ENCODE assay signal across 17 mouse cellular contexts in genomic region chr2:165998969-165999368, GRCm38 (mm10). TPM values are rescaled to one million over a fixed set of nuclear protein-coding genes. Genes with fewer than 3 reads are reported as not detected.
DNase-seq lines count a peak whose midpoint lies in the region; ATAC-seq and TF ChIP-seq lines count a peak whose summit lies in the region.
"Had no signal": no experiment of that assay in that cellular context is flagged by ENCODE, and none has a peak within 500 bp of the region (broad histone marks: within the 10 kb centered on the region; RNA-seq: fewer than 3 reads in every experiment).

No protein-coding gene starts in this region.

- TF ChIP-seq EP300 in stomach, postnatal 0 days (optimal IDR thresholded peaks at IDR 0.05): no peak

- WGBS in heart, embryonic 13.5 days: 26% methylated on average over 4 of the region's 4 CpGs
- WGBS in heart, embryonic 11.5 days (ENCODE audit: insufficient replicate concordance): 29% methylated on average over 4 of the region's 4 CpGs
- WGBS in kidney, embryonic 16.5 days: 37% methylated on average over 4 of the region's 4 CpGs
- 32% methylated on average over 4 of the region's 4 CpGs for WGBS in midbrain, postnatal 0 days
- WGBS in midbrain, embryonic 11.5 days: 23% methylated on average over 4 of the region's 4 CpGs
- WGBS in stomach, postnatal 0 days: 44% methylated on average over 4 of the region's 4 CpGs

- H3K27me3 ChIP-seq in heart, embryonic 13.5 days (replicated peaks): no peaks in the 10 kb centered on the region
- no peaks in the 10 kb centered on the region for H3K27me3 ChIP-seq in heart, embryonic 11.5 days (ENCODE audit: control insufficient read depth, insufficient read depth, low read length)
- no peaks in the 10 kb centered on the region for H3K27me3 ChIP-seq in kidney, embryonic 16.5 days (ENCODE audit: insufficient read depth, low read length)
- H3K27me3 ChIP-seq in midbrain, postnatal 0 days (ENCODE audit: insufficient read depth, low read length): no peaks in the 10 kb centered on the region
- H3K27me3 ChIP-seq in midbrain, embryonic 11.5 days (ENCODE audit: control insufficient read depth, insufficient read depth, low read length): no peaks in the 10 kb centered on the region
- H3K27me3 ChIP-seq in stomach, postnatal 0 days (ENCODE audit: control insufficient read depth, insufficient read depth, low read length): no peaks in the 10 kb centered on the region
- H3K27me3 ChIP-seq: CH12.LX; embryonic facial prominence, embryonic 13.5 days; forebrain, embryonic 13.5 days; intestine, embryonic 15.5 days had no signal

- peak; percentile 12; the same call in 1 of the 2 replicates for TF ChIP-seq CTCF in midbrain, postnatal 0 days (IDR thresholded peaks at IDR 0.05)
- TF ChIP-seq CTCF in stomach, postnatal 0 days (IDR thresholded peaks at IDR 0.05; ENCODE audit: low read depth): 0 out of 2 replicates have a peak, but pooled peaks have one; percentile 23

- peaks cover 46% of the 10 kb centered on the region for H3K4me1 ChIP-seq in heart, embryonic 13.5 days
- peaks cover 24% of the 10 kb centered on the region for H3K4me1 ChIP-seq in heart, embryonic 11.5 days (ENCODE audit: control insufficient read depth, insufficient read depth, low read length)
- H3K4me1 ChIP-seq in kidney, embryonic 16.5 days (ENCODE audit: insufficient read depth, low read length): peaks cover 49% of the 10 kb centered on the region
- 0 out of 2 replicates have a peak, but pooled peaks cover 3% of the 10 kb centered on the region for H3K4me1 ChIP-seq in midbrain, postnatal 0 days (ENCODE audit: insufficient read depth, low read length)
- peaks cover 26% of the 10 kb centered on the region for H3K4me1 ChIP-seq in midbrain, embryonic 11.5 days (ENCODE audit: control insufficient read depth, insufficient read depth, low read length)
- H3K4me1 ChIP-seq in stomach, postnatal 0 days (replicated peaks; ENCODE audit: control insufficient read depth, insufficient read depth): peaks cover 3% of the 10 kb centered on the region; the same call in 1 of the 2 replicates

- 0 out of 2 replicates have a peak overlapping the region, but pooled peaks have one; percentile 6 for H3K27ac ChIP-seq in heart, embryonic 13.5 days (replicated peaks)
- no peak overlapping the region for H3K27ac ChIP-seq in heart, embryonic 11.5 days (ENCODE audit: low read depth, low read length)
- peak overlapping the region; percentile 9; the same call in 1 of the 2 replicates for H3K27ac ChIP-seq in kidney, embryonic 16.5 days (ENCODE audit: low read length)
- H3K27ac ChIP-seq in midbrain, postnatal 0 days (ENCODE audit: low read depth, low read length): no peak overlapping the region
- no peak overlapping the region; the same call in 1 of the 2 replicates for H3K27ac ChIP-seq in midbrain, embryonic 11.5 days (ENCODE audit: low read depth, low read length)
- H3K27ac ChIP-seq in stomach, postnatal 0 days (replicated peaks): peak overlapping the region; percentile 49; the same call in 1 of the 2 replicates
- H3K27ac ChIP-seq: embryonic facial prominence, embryonic 13.5 days; forebrain, embryonic 13.5 days; intestine, embryonic 15.5 days; liver, embryonic 13.5 days; macrophage had no signal

- H3K9ac ChIP-seq in heart, embryonic 13.5 days: no peak overlapping the region
- H3K9ac ChIP-seq in heart, embryonic 11.5 days (ENCODE audit: low read depth, low read length): no peak overlapping the region
- H3K9ac ChIP-seq in kidney, embryonic 16.5 days (replicated peaks; ENCODE audit: low read length): no peak overlapping the region
- H3K9ac ChIP-seq in midbrain, postnatal 0 days (replicated peaks; ENCODE audit: low read length, poor library complexity, severe bottlenecking): no peak overlapping the region
- no peak overlapping the region for H3K9ac ChIP-seq in midbrain, embryonic 11.5 days (ENCODE audit: low read length)
- H3K9ac ChIP-seq in stomach, postnatal 0 days (ENCODE audit: low read length): no peak overlapping the region
- H3K9ac ChIP-seq: embryonic facial prominence, embryonic 13.5 days; forebrain, embryonic 13.5 days; intestine, embryonic 15.5 days; liver, embryonic 13.5 days had no signal

- ATAC-seq in heart, embryonic 13.5 days (ENCODE audit: extremely low read depth, insufficient number of reproducible peaks, low FRiP score, low TSS enrichment): no peak
- no peak for ATAC-seq in heart, embryonic 11.5 days (replicated peaks; ENCODE audit: insufficient number of reproducible peaks, low FRiP score, low TSS enrichment)
- ATAC-seq in kidney, embryonic 16.5 days (ENCODE audit: low FRiP score, low TSS enrichment): no peak
- ATAC-seq in midbrain, postnatal 0 days (ENCODE audit: low FRiP score): no peak
- no peak for ATAC-seq in midbrain, embryonic 11.5 days (ENCODE audit: low FRiP score)
- no peak for ATAC-seq in stomach, postnatal 0 days (ENCODE audit: low FRiP score, low TSS enrichment)
- ATAC-seq: forebrain, embryonic 13.5 days; intestine, embryonic 15.5 days had no signal

- H3K9me3 ChIP-seq in heart, embryonic 13.5 days: no peaks in the 10 kb centered on the region
- H3K9me3 ChIP-seq in heart, embryonic 11.5 days (replicated peaks; ENCODE audit: control insufficient read depth, low read length): no peaks in the 10 kb centered on the region
- H3K9me3 ChIP-seq in kidney, embryonic 16.5 days (ENCODE audit: low read length): peaks cover 4% of the 10 kb centered on the region; the same call in 1 of the 2 replicates
- H3K9me3 ChIP-seq in midbrain, postnatal 0 days (ENCODE audit: low read length): no peaks in the 10 kb centered on the region
- peaks cover 3% of the 10 kb centered on the region; the same call in 1 of the 2 replicates for H3K9me3 ChIP-seq in midbrain, embryonic 11.5 days (ENCODE audit: control insufficient read depth, low read length)
- no peaks in the 10 kb centered on the region for H3K9me3 ChIP-seq in stomach, postnatal 0 days (ENCODE audit: control insufficient read depth, low read length)
- H3K9me3 ChIP-seq: embryonic facial prominence, embryonic 13.5 days; forebrain, embryonic 13.5 days; intestine, embryonic 15.5 days; liver, embryonic 13.5 days had no signal

- peaks cover 5% of the 10 kb centered on the region for H3K36me3 ChIP-seq in heart, embryonic 13.5 days
- no peaks in the 10 kb centered on the region for H3K36me3 ChIP-seq in heart, embryonic 11.5 days (ENCODE audit: control insufficient read depth, insufficient read depth, low read length)
- H3K36me3 ChIP-seq in kidney, embryonic 16.5 days (ENCODE audit: insufficient read depth, low read length): no peaks in the 10 kb centered on the region
- no peaks in the 10 kb centered on the region for H3K36me3 ChIP-seq in midbrain, postnatal 0 days (ENCODE audit: insufficient read depth, low read length)
- no peaks in the 10 kb centered on the region for H3K36me3 ChIP-seq in midbrain, embryonic 11.5 days (ENCODE audit: control insufficient read depth, insufficient read depth, low read length)
- no peaks in the 10 kb centered on the region for H3K36me3 ChIP-seq in stomach, postnatal 0 days (ENCODE audit: control insufficient read depth, insufficient read depth, low read length)
- H3K36me3 ChIP-seq: embryonic facial prominence, embryonic 13.5 days; intestine, embryonic 15.5 days had no signal

- no peak for DNase-seq in kidney, postnatal 36 days
- DNase-seq in midbrain, postnatal 0 days (ENCODE audit: low spot score): no peak
- no peak for DNase-seq in midbrain, embryonic 11.5 days (ENCODE audit: low spot score, missing footprints)
- no peak for DNase-seq in stomach, postnatal 0 days (ENCODE audit: low spot score)
- DNase-seq in adrenal gland, adult (ENCODE audit: inconsistent age in 2 of 2, low spot score in 1 of 2): no peak
- DNase-seq: adrenal gland, postnatal 25 days; cerebellum, postnatal 36 days; gastrocnemius, postnatal 14 days; liver, embryonic 13.5 days had no signal

- no peak overlapping the region for H3K4me2 ChIP-seq in heart, embryonic 13.5 days
- H3K4me2 ChIP-seq in heart, embryonic 11.5 days: no peak overlapping the region
- no peak overlapping the region for H3K4me2 ChIP-seq in kidney, embryonic 16.5 days (replicated peaks; ENCODE audit: low read depth, low read length)
- H3K4me2 ChIP-seq in midbrain, postnatal 0 days (ENCODE audit: low read depth, low read length, poor library complexity, severe bottlenecking): no peak overlapping the region
- no peak overlapping the region for H3K4me2 ChIP-seq in midbrain, embryonic 11.5 days
- no peak overlapping the region for H3K4me2 ChIP-seq in stomach, postnatal 0 days (replicated peaks; ENCODE audit: low read depth)
- H3K4me2 ChIP-seq: embryonic facial prominence, embryonic 13.5 days; forebrain, embryonic 13.5 days; intestine, embryonic 15.5 days; liver, embryonic 13.5 days had no signal

- no peak overlapping the region for H3K4me3 ChIP-seq in heart, embryonic 13.5 days
- no peak overlapping the region for H3K4me3 ChIP-seq in heart, embryonic 11.5 days (ENCODE audit: low read depth, low read length)
- H3K4me3 ChIP-seq in kidney, embryonic 16.5 days (ENCODE audit: low read length): no peak overlapping the region
- no peak overlapping the region for H3K4me3 ChIP-seq in midbrain, postnatal 0 days (ENCODE audit: low read depth, low read length)
- H3K4me3 ChIP-seq in midbrain, embryonic 11.5 days (ENCODE audit: low read depth, low read length): no peak overlapping the region
- no peak overlapping the region for H3K4me3 ChIP-seq in stomach, postnatal 0 days (ENCODE audit: low read depth, low read length)
- H3K4me3 ChIP-seq: embryonic facial prominence, embryonic 13.5 days; forebrain, embryonic 13.5 days; intestine, embryonic 15.5 days; liver, embryonic 13.5 days had no signal

RNA-seq across cellular contexts. Expression of gene Ncoa3, which starts 6.5 kb away (rescaled TPM):
- polyA plus RNA-seq in heart, embryonic 13.5 days (2015; fragmentation: Nextera tagmentation; extraction: Ambion mirVana): 10.5 and 11.2 TPM in 2 replicates
- polyA plus RNA-seq in heart, embryonic 11.5 days (2014; fragmentation: Nextera tagmentation; extraction: Ambion mirVana): 14.2 and 15.6 TPM in 2 replicates
- 19.1 and 22.8 TPM in 2 replicates for polyA plus RNA-seq in kidney, embryonic 16.5 days (2015; fragmentation: Nextera tagmentation; extraction: Ambion mirVana)
- 40.8 and 40.9 TPM in 2 replicates for total RNA-seq in midbrain, postnatal 0 days (2014; rRNA removed)
- 12.6 and 14.9 TPM in 2 replicates for polyA plus RNA-seq in midbrain, postnatal 0 days (2015; fragmentation: Nextera tagmentation; extraction: Ambion mirVana)
- 16.1 and 17.4 TPM in 2 replicates for polyA plus RNA-seq in midbrain, embryonic 11.5 days (2014; fragmentation: Nextera tagmentation; extraction: Ambion mirVana)
- polyA plus RNA-seq in stomach, postnatal 0 days (2015; fragmentation: Nextera tagmentation; extraction: Ambion mirVana): 7.5 and 8.3 TPM in 2 replicates

Comparison
In these comparisons a context has a peak if more than half of its experiments do, and no peak if none do; other contexts are left out.
1. H3K27ac ChIP-seq: peak in heart, embryonic 13.5 days (single experiment), kidney, embryonic 16.5 days (single experiment) and stomach, postnatal 0 days (single experiment); none in heart, embryonic 11.5 days (single experiment), midbrain, postnatal 0 days (single experiment) and midbrain, embryonic 11.5 days (single experiment).